Comparison of ENCODE assay signal across 21 mouse cellular contexts in the genomic region with DNA sequence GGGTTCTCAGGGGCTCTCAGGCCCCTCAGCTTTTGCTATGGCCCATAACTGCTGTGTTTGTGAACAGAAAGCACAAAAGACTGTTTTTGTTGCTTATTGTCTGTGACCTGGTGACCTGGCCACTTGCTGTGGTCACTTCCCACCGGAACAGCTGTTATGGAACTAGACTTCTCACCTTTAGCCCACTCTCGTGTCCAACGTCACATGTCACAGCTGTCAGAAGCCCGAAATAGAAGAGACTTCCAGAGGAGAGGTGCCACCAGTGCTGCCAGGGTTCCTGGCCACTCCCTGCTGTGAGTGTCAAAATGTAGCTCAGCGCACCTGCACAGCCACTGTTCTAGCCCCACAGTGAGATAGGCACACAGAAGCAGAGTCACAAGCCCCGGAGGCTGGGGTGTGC. TPM values are rescaled to one million over a fixed set of nuclear protein-coding genes. Genes with fewer than 3 reads are reported as not detected.
DNase-seq lines count a peak whose midpoint lies in the region.
"Had no signal": no experiment of that assay in that cellular context is flagged by ENCODE, and none has a peak within 500 bp of the region (broad histone marks: within the 10 kb centered on the region; RNA-seq: fewer than 3 reads in every experiment).

No protein-coding gene starts in this region.

- peak overlapping the region; percentile 79 for H3K27ac ChIP-seq in brown adipose tissue, adult 24 weeks (replicated peaks; ENCODE audit: low read depth, low read length)
- no peak overlapping the region for H3K27ac ChIP-seq in heart, embryonic 10.5 days
- H3K27ac ChIP-seq: embryonic facial prominence, embryonic 15.5 days; forebrain, embryonic 10.5 days; hindbrain, embryonic 15.5 days; limb, embryonic 12.5 days; neural tube, embryonic 12.5 days had no signal

- H3K4me3 ChIP-seq in brown adipose tissue, adult 24 weeks (ENCODE audit: insufficient read depth, low read depth, low read length), result no peak overlapping the region
- no peak overlapping the region for H3K4me3 ChIP-seq in heart, embryonic 10.5 days
- H3K4me3 ChIP-seq: embryonic facial prominence, embryonic 15.5 days; forebrain, embryonic 10.5 days; hindbrain, embryonic 15.5 days; limb, embryonic 12.5 days; neural tube, embryonic 12.5 days had no signal

- peaks cover 35% of the 10 kb centered on the region for H3K4me1 ChIP-seq in brown adipose tissue, adult 24 weeks (ENCODE audit: control insufficient read depth, insufficient read depth, insufficient read length, low read length)
- peaks cover 35% of the 10 kb centered on the region for H3K4me1 ChIP-seq in heart, embryonic 10.5 days

- DNase-seq in gastrocnemius, adult 18-20 months (ENCODE audit: low spot score), result peak; percentile 80
- no peak for DNase-seq in gastrocnemius, postnatal 10 days
- DNase-seq in heart, embryonic 10.5 days (ENCODE audit: low spot score), result peak; percentile 73
- peak; percentile 80 to 85 for DNase-seq in heart, postnatal 10 days
- DNase-seq in Muller cell, postnatal 12 days (ENCODE audit: inconsistent ontology term), result no peak
- no peak for DNase-seq in right cerebral cortex, adult 18-20 months
- no peak for DNase-seq in spleen, postnatal 10 days (ENCODE audit: low spot score in 2 of 2)
- DNase-seq: adrenal gland, postnatal 25 days; cerebellum, postnatal 10 days; kidney, adult 18-20 months; kidney, postnatal 14 days; right cerebral cortex, postnatal 4 days; thymus, postnatal 4 days had no signal

- H3K36me3 ChIP-seq in heart, embryonic 10.5 days, result peaks cover 24% of the 10 kb centered on the region; the same call in 1 of the 2 replicates
- H3K36me3 ChIP-seq: limb, embryonic 12.5 days had no signal

- whole genome bisulfite sequencing in heart, embryonic 10.5 days, result 60% methylated on average over 6 of the region's 6 CpGs

- no peaks in the 10 kb centered on the region for H3K27me3 ChIP-seq in heart, embryonic 10.5 days (ENCODE audit: insufficient read depth, poor library complexity, severe bottlenecking)
- H3K27me3 ChIP-seq: CH12.LX; embryonic facial prominence, embryonic 15.5 days; hindbrain, embryonic 15.5 days; neural tube, embryonic 12.5 days had no signal

- intact Hi-C loops in heart, postnatal 10 days (cut with DNase I), result no loop called here

- H3K9me3 ChIP-seq in heart, embryonic 10.5 days, result no peaks in the 10 kb centered on the region
- H3K9me3 ChIP-seq: embryonic facial prominence, embryonic 15.5 days; forebrain, embryonic 10.5 days; hindbrain, embryonic 15.5 days; limb, embryonic 12.5 days; neural tube, embryonic 12.5 days had no signal

RNA-seq across cellular contexts. Expression of a gene that starts 4.6 kb away (rescaled TPM):
- total RNA-seq in gastrocnemius, adult 18-20 months (2021), result 10 to 100 TPM; 75.0 to 87.3 TPM
- total RNA-seq in gastrocnemius, postnatal 10 days (2021), result 10 to 100 TPM; 66.8 to 67.5 TPM
- polyA plus RNA-seq in brown adipose tissue, adult 24 weeks (2012; ENCODE audit: insufficient read depth, insufficient read length, missing spikeins), result 72.3 and 74.2 TPM in 2 replicates
- polyA plus RNA-seq in heart, embryonic 10.5 days (2016; fragmentation: Nextera tagmentation; extraction: Ambion mirVana), result 15.2 and 17.7 TPM in 2 replicates
- 100 to 1,000 TPM in 1 of 2 experiments, 10 to 100 TPM in 1; 98.4 to 115 TPM for total RNA-seq in heart, postnatal 10 days (2021)

RNA-seq across cellular contexts. Expression of a gene that starts 34.7 kb away (rescaled TPM):
- 10 to 100 TPM in 1 of 2 experiments, 1 to 10 TPM in 1; 9.3 to 13.9 TPM for total RNA-seq in gastrocnemius, adult 18-20 months (2021)
- total RNA-seq in gastrocnemius, postnatal 10 days (2021), result 1 to 10 TPM; 2.5 to 5.0 TPM
- 1.9 and 2.2 TPM in 2 replicates for polyA plus RNA-seq in brown adipose tissue, adult 24 weeks (2012; ENCODE audit: insufficient read depth, insufficient read length, missing spikeins)
- polyA plus RNA-seq in heart, embryonic 10.5 days (2016; fragmentation: Nextera tagmentation; extraction: Ambion mirVana), result 0.20 and 2.7 TPM in 2 replicates
- total RNA-seq in heart, postnatal 10 days (2021), result 1 to 10 TPM in 1 of 2 experiments, under 1 TPM in 1; 0.98 to 2.0 TPM
- total RNA-seq: midbrain, postnatal 0 days had no signal

RNA-seq across cellular contexts. Expression of a gene that starts 47.3 kb away (rescaled TPM):
- under 1 TPM in 1 of 2 experiments, not detected in 1; 0.16 TPM for total RNA-seq in gastrocnemius, adult 18-20 months (2021)
- total RNA-seq in gastrocnemius, postnatal 10 days (2021), result under 1 TPM; 0.38 to 0.73 TPM
- not detected in 2 replicates for polyA plus RNA-seq in brown adipose tissue, adult 24 weeks (2012; ENCODE audit: insufficient read depth, insufficient read length, missing spikeins)
- 1.9 and 3.4 TPM in 2 replicates for polyA plus RNA-seq in heart, embryonic 10.5 days (2016; fragmentation: Nextera tagmentation; extraction: Ambion mirVana)
- total RNA-seq in heart, postnatal 10 days (2021), result not detected
- total RNA-seq: CH12.LX had no signal

RNA-seq across cellular contexts. Expression of a gene that starts 55.0 kb away (rescaled TPM):
- 100 to 1,000 TPM; 144 to 149 TPM for total RNA-seq in gastrocnemius, adult 18-20 months (2021)
- 100 to 1,000 TPM; 176 to 187 TPM for total RNA-seq in gastrocnemius, postnatal 10 days (2021)
- 275 and 306 TPM in 2 replicates for polyA plus RNA-seq in brown adipose tissue, adult 24 weeks (2012; ENCODE audit: insufficient read depth, insufficient read length, missing spikeins)
- polyA plus RNA-seq in heart, embryonic 10.5 days (2016; fragmentation: Nextera tagmentation; extraction: Ambion mirVana), result 250 and 267 TPM in 2 replicates
- 100 to 1,000 TPM; 195 to 207 TPM for total RNA-seq in heart, postnatal 10 days (2021)

Comparison
In these comparisons a context has a peak if more than half of its experiments do, and no peak if none do; other contexts are left out.
1. DNase-seq: peak in gastrocnemius, adult 18-20 months (single experiment), heart, embryonic 10.5 days (single experiment) and heart, postnatal 10 days (2 of 2); none in gastrocnemius, postnatal 10 days (single experiment), Muller cell, postnatal 12 days (single experiment), right cerebral cortex, adult 18-20 months (single experiment) and spleen, postnatal 10 days (0 of 2).